Mouse (Mus musculus) layer of hippocampus, postnatal 14 days (tissue): ENCODE results near the gene Kif18b. TPM values are rescaled to one million over a fixed set of nuclear protein-coding genes. Genes with fewer than 3 reads are reported as not detected.
A peak's percentile ranks its signal among the peaks of the same experiment; 100 is the strongest.

Source experiments
- DNase-seq, 2 experiments: peaks; one replicate each; pipeline ENCODE4 v3.0.0; 2021 to 2022; ENCODE audit warnings: low spot score in 2 of 2, mixed read lengths in 1 of 2
- total RNA-seq, 2 experiments: library from RNA; stranded (reverse); gene quantifications; 2 replicates each; pipeline ENCODE4 v1.2.3; 2021

Gene Kif18b
- total RNA-seq, 2 experiments from 2014 or later: 0.91 to 1.4 TPM

GRCm38 (mm10) chr11:102881314-102882198 lies 43.4 kb downstream of the Kif18b start:
- no peak for DNase-seq

GRCm38 (mm10) chr11:102880585-102881313 lies 44.2 kb downstream of the Kif18b start, which contains the start of the genes Eftud2 and Ccdc103:
Gene Eftud2, minus strand, starts transcription at chr11:102880985.
Gene Ccdc103, plus strand, starts transcription at chr11:102881204.
- peak; percentile 95 to 97 for DNase-seq

- DNase-seq: no peak
Measured at GRCm38 (mm10) chr11:102879558-102879957, 45.4 kb downstream of the Kif18b start.

- DNase-seq: peak; percentile 50 to 73
Measured at GRCm38 (mm10) chr11:102874801-102875334, 50.1 kb downstream of the Kif18b start.

- DNase-seq: peak; percentile 32 to 73
Measured at GRCm38 (mm10) chr11:102864272-102864671, 60.7 kb downstream of the Kif18b start.

GRCm38 (mm10) chr11:102859933-102860332 lies 65.0 kb downstream of the Kif18b start:
- DNase-seq: no peak

GRCm38 (mm10) chr11:102858951-102859350 lies 66.0 kb downstream of the Kif18b start:
- peak; percentile 14 to 28 for DNase-seq

GRCm38 (mm10) chr11:102855941-102856340 lies 69.0 kb downstream of the Kif18b start:
- DNase-seq: no peak

Other genes starting within 250 kb of the Kif18b start
- 10 to 100 TPM; 37.9 to 41.3 TPM for gene Ccdc43, start 227.3 kb downstream of the Kif18b start, total RNA-seq
- 100 to 1,000 TPM; 186 to 207 TPM for gene Adam11, start 163.7 kb downstream of the Kif18b start, total RNA-seq
- gene Gjc1, start 105.4 kb downstream of the Kif18b start, total RNA-seq: 10 to 100 TPM; 10.3 to 12.9 TPM
- 1 to 10 TPM; 5.3 to 6.5 TPM for gene Higd1b, start 89.3 kb downstream of the Kif18b start, total RNA-seq
- 100 to 1,000 TPM; 113 to 124 TPM for gene Eftud2, start 44.1 kb downstream of the Kif18b start, total RNA-seq
- 1 to 10 TPM; 1.5 to 2.0 TPM for gene Ccdc103, start 43.9 kb downstream of the Kif18b start, total RNA-seq
- gene Fam187a, start 40.0 kb downstream of the Kif18b start, total RNA-seq: under 1 TPM; 0.21 to 0.41 TPM
- gene Gfap, start 24.2 kb downstream of the Kif18b start, total RNA-seq: 100 to 1,000 TPM; 263 to 355 TPM
- 10 to 100 TPM; 36.0 to 37.8 TPM for gene C1ql1, start 21.6 kb upstream of the Kif18b start, total RNA-seq
- 100 to 1,000 TPM; 112 to 113 TPM for gene Nmt1, start 103.1 kb upstream of the Kif18b start, total RNA-seq
- 100 to 1,000 TPM; 113 to 128 TPM for gene Dcakd, start 103.2 kb upstream of the Kif18b start, total RNA-seq
- gene Plcd3, start 176.5 kb upstream of the Kif18b start, total RNA-seq: 10 to 100 TPM in 1 of 2 experiments, 1 to 10 TPM in 1; 9.7 to 10.3 TPM
- 10 to 100 TPM; 71.0 to 80.3 TPM for gene Acbd4, start 176.6 kb upstream of the Kif18b start, total RNA-seq
- gene Hexim1, start 191.1 kb upstream of the Kif18b start, total RNA-seq: 10 to 100 TPM; 50.8 to 53.8 TPM
- gene Hexim2, start 207.3 kb upstream of the Kif18b start, total RNA-seq: 10 to 100 TPM; 11.2 to 16.1 TPM
- 100 to 1,000 TPM; 120 to 128 TPM for gene Fmnl1, start 246.0 kb upstream of the Kif18b start, total RNA-seq